19 mouse cellular contexts compared by ENCODE assay signal in the genomic region with DNA sequence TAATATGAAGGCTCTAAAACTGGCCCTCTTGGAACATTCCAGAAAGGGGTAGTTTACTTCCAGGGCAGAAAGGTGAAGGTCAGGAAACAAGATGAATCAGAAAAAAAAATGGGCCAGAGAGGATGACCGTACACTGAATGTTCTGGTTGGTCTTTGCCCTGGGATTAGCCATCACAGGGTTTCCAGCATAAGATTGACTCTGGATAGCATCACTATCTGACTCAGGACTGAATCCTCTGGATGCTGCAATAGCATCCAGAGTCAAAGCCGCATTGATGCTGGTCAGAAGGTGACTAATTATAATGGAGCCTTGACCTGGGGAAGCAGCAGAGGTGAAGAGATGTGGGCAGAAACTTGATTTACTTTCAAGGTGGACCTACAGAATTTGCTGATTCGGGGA.
"Had no signal": no experiment of that assay in that cellular context is flagged by ENCODE, and none has a peak within 500 bp of the region (broad histone marks: within the 10 kb centered on the region; RNA-seq: fewer than 3 reads in every experiment).

No protein-coding gene starts in this region.

- H3K27me3 ChIP-seq: limb, embryonic 13.5 days; liver, embryonic 15.5 days; midbrain, embryonic 12.5 days; midbrain, embryonic 15.5 days; neural tube, embryonic 12.5 days; neural tube, embryonic 15.5 days; stomach, embryonic 15.5 days had no signal

- H3K9ac ChIP-seq: limb, embryonic 13.5 days; liver, embryonic 15.5 days; midbrain, embryonic 12.5 days; midbrain, embryonic 15.5 days; neural tube, embryonic 12.5 days; neural tube, embryonic 15.5 days; stomach, embryonic 15.5 days had no signal

- H3K4me3 ChIP-seq: layer of hippocampus, adult 2 months; limb, embryonic 10.5 days; limb, embryonic 13.5 days; liver, embryonic 15.5 days; midbrain, embryonic 12.5 days; midbrain, embryonic 15.5 days; neural tube, embryonic 12.5 days; neural tube, embryonic 15.5 days; stomach, embryonic 15.5 days had no signal

- ATAC-seq: midbrain, embryonic 15.5 days had no signal

- H3K36me3 ChIP-seq: limb, embryonic 10.5 days; limb, embryonic 13.5 days; midbrain, embryonic 12.5 days; midbrain, embryonic 15.5 days; neural tube, embryonic 12.5 days; neural tube, embryonic 15.5 days; stomach, embryonic 15.5 days had no signal

- DNase-seq: kidney, postnatal 25 days; layer of hippocampus, adult 9-11 months; lung, adult 2 months; lung, postnatal 14 days; lung, postnatal 4 days; right cerebral cortex, adult 18-20 months; right cerebral cortex, postnatal 14 days; right cerebral cortex, postnatal 4 days; thymus, postnatal 36 days had no signal

- H3K27ac ChIP-seq: kidney, postnatal 0 days; limb, embryonic 10.5 days; limb, embryonic 13.5 days; liver, embryonic 15.5 days; midbrain, embryonic 12.5 days; midbrain, embryonic 15.5 days; neural tube, embryonic 12.5 days; neural tube, embryonic 15.5 days; stomach, embryonic 15.5 days had no signal

- H3K4me1 ChIP-seq: midbrain, embryonic 12.5 days; midbrain, embryonic 15.5 days; neural tube, embryonic 12.5 days had no signal
